Mouse (Mus musculus) cerebellum, adult 2 months (tissue): ENCODE results near the gene Ldb3.

Experiments used
- CTCF ChIP-seq: fragments of 200-500 bp; IDR thresholded peaks from 2 replicates; pipeline ENCODE4 v1.5.1; 2011; ENCODE audit warnings: low read depth, mild to moderate bottlenecking, control low read depth, low read length, moderate library complexity, borderline replicate concordance; ENCODE audit not compliant: insufficient read depth
- POLR2A ChIP-seq: fragments of 200-500 bp; IDR thresholded peaks from 2 replicates; pipeline ENCODE4 v1.6.1; 2011; ENCODE audit warnings: low read length, control low read depth, borderline replicate concordance; ENCODE audit not compliant: insufficient read depth

- no peak for TF ChIP-seq CTCF
- TF ChIP-seq POLR2A: no peak
Observed at GRCm38 (mm10) chr14:34569534-34570194, 18.8 kb downstream of the Ldb3 start.
